Mouse (Mus musculus) small intestine, adult 2 months (tissue): ENCODE measurements around the gene Sik3.

Experiments
- CTCF ChIP-seq: fragments of 200-500 bp; IDR thresholded peaks from 2 replicates; pipeline ENCODE4 v1.5.1; 2012; ENCODE audit warnings: low read depth, mild to moderate bottlenecking, control low read depth, inconsistent platforms, low read length, moderate library complexity, mixed read lengths; ENCODE audit not compliant: insufficient replicate concordance, insufficient read length; ENCODE audit errors: extremely low read depth
- POLR2A ChIP-seq: fragments of 200-500 bp; IDR thresholded peaks from 2 replicates; pipeline ENCODE4 v1.6.1; 2012; ENCODE audit warnings: low read depth, mild to moderate bottlenecking, control low read depth, inconsistent platforms, low read length, moderate library complexity

DNA sequence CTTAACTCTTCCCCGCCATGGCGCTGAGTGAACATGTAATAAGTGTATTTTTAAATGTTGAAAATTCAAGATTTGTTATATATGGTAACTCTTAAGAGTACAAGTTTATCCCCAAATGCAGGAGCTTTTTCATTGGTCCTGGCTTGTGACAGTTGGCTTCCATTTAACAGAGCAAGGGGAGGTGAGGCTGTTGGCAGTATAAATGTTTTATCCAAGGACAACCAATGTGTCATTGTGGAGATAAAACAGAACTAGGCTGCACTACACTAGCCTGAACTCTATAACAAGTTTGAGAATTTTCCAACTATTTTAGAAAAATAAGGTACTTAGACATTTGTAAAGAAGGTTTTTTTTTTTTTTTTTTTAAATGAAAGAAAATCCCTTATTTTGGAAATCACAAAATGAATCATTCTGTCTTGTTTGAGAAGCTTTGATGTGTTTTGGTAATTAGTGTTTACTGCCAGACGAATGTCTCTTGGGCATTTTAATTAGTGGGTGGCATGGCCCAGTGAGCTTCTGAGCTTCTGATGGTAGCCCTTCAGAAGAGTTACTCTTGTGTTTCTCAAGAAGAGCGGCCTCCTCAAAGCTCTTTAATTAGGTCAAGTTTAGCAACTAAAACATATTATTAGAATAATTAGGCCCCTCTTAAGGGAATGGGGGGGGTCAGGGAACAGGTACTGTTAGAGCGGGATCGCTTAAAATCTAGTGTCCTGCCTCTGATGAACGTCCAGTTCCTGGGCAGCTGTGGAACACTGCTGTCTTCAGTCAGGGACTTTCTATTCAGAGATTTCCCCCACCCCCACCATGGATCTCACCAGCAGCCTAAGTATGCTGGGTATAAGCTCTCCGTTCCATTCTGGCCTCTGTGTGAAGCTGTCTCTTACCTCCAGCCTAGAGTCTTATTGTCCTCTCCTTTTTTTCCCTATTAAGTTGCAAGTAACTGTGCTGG is 139.7 kb downstream of the Sik3 start:
- TF ChIP-seq CTCF (no peak), POLR2A (no peak)
